Mouse (Mus musculus): Measurements from ENCODE around the gene Tmbim1. TPM values are rescaled to one million over a fixed set of nuclear protein-coding genes. Genes with fewer than 3 reads are reported as not detected.

Gene Tmbim1
- polyA plus RNA-seq, 1 experiment: 167 TPM

DNA sequence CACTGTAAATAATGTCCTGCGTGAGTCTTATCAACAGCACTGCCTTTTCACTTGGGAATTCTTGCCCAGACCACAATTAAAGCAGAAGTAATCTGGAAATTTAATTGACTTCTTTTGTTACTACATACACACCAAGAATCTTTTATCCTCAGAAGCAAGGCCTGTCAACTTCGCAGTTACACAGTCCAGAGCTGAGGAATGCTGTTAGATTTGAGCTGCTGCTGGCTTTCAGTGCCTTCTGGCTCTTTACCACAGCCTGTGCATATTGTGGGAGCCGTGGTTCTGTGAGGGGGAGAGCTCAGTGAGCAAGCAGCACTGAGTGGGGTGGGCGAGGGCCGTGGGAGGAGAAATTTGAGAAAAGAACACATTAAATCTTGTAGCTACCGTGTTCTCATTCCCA, 65.1 kb downstream of the Tmbim1 start:
- 14% methylated on average over 6 of the region's 6 CpGs for WGBS
- no peak for DNase-seq (ENCODE audit: low read depth, low spot score)

DNA sequence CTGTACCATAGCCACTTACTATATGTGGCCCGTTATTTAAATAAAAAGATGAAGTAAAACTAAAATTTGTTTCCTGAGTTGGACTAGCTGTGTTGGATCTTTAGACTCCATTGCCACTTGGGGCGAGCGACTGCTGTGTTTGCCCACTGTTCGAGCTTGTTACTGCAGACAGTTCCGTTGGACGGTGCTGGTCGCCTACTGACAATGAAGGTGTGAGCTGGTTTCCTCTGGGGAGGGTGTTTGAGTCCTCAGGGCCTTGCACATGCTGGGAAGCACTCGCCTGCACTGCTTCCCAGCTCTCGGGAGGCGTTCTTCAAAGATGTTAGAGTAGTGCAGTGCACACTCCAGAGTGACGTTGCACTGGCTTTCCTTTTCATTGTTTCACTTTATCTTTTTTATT, 65.8 kb downstream of the Tmbim1 start:
- 14% methylated on average over 11 of the region's 11 CpGs for WGBS
- DNase-seq (ENCODE audit: low read depth, low spot score): no peak

DNA sequence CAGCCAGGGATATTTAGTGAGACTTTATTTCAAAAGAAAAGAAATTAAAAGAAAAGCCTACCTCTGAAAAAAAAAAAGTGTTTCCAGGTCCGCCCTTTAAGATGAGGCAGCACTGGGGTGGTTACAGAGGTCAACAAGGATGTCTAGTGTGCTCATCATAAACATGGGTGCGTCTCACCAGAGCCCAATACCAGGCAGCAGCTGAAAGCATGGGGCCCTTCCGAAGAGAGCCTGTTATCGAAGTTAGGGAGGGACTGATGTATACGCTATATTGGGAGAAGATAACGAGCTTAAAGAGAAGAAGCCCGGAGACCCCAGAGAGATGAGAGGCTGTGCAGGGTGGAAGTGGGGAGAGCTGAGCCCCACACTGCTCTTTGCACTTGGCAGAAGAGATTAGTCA, 66.3 kb downstream of the Tmbim1 start:
- WGBS: 7% methylated on average over 7 of the region's 7 CpGs
- DNase-seq (ENCODE audit: low read depth, low spot score): no peak

Other genes starting within 250 kb of the Tmbim1 start
- gene Tns1, start 181.2 kb downstream of the Tmbim1 start, polyA plus RNA-seq (2012; rRNA removed): 25.8 and 45.6 TPM in 2 replicates
- gene Rufy4, start 180.1 kb downstream of the Tmbim1 start, polyA plus RNA-seq (2012; rRNA removed): 0.11 and 0.15 TPM in 2 replicates
- 0.33 and 0.64 TPM in 2 replicates for gene Cxcr2, start 151.6 kb downstream of the Tmbim1 start, polyA plus RNA-seq (2012; rRNA removed)
- gene Cxcr1, start 111.0 kb downstream of the Tmbim1 start, polyA plus RNA-seq (2012; rRNA removed): not detected in 2 replicates
- 188 and 228 TPM in 2 replicates for gene Arpc2, start 69.5 kb downstream of the Tmbim1 start, polyA plus RNA-seq (2012; rRNA removed)
- gene Gpbar1, start 27.1 kb downstream of the Tmbim1 start, polyA plus RNA-seq (2012; rRNA removed): 2.2 and 3.6 TPM in 2 replicates
- 120 and 124 TPM in 2 replicates for gene Aamp, start 20.9 kb downstream of the Tmbim1 start, polyA plus RNA-seq (2012; rRNA removed)
- gene Pnkd, start 20.7 kb downstream of the Tmbim1 start, polyA plus RNA-seq (2012; rRNA removed): 53.4 and 61.2 TPM in 2 replicates
- 0.24 and 0.29 TPM in 2 replicates for gene Catip, start 56.5 kb upstream of the Tmbim1 start, polyA plus RNA-seq (2012; rRNA removed)
- gene Slc11a1, start 69.6 kb upstream of the Tmbim1 start, polyA plus RNA-seq (2012; rRNA removed): 16.0 and 20.0 TPM in 2 replicates
- gene Ctdsp1, start 85.9 kb upstream of the Tmbim1 start, polyA plus RNA-seq (2012; rRNA removed): 114 and 132 TPM in 2 replicates
- gene Vil1, start 103.8 kb upstream of the Tmbim1 start, polyA plus RNA-seq (2012; rRNA removed): 464 and 1,049 TPM in 2 replicates
- gene Cnot9, start 200.4 kb upstream of the Tmbim1 start, polyA plus RNA-seq (2012; rRNA removed): 25.5 and 35.7 TPM in 2 replicates
- gene Plcd4, start 237.3 kb upstream of the Tmbim1 start, polyA plus RNA-seq (2012; rRNA removed): 0.11 TPM in 2 replicates
- gene Usp37, start 238.7 kb upstream of the Tmbim1 start, polyA plus RNA-seq (2012; rRNA removed): 2.6 and 4.0 TPM in 2 replicates